Comparison of ENCODE assay signal across 9 mouse cellular contexts in genomic region chr6:33884141-33884683, GRCm38 (mm10).
"Had no signal": no experiment of that assay in that cellular context is flagged by ENCODE, and none has a peak within 500 bp of the region (broad histone marks: within the 10 kb centered on the region; RNA-seq: fewer than 3 reads in every experiment).

No protein-coding gene starts in this region.

- H3K9ac ChIP-seq: kidney, embryonic 15.5 days; limb, embryonic 13.5 days; liver, embryonic 12.5 days; midbrain, embryonic 15.5 days; neural tube, embryonic 12.5 days had no signal

- H3K36me3 ChIP-seq: kidney, embryonic 15.5 days; limb, embryonic 13.5 days; liver, embryonic 12.5 days; midbrain, embryonic 15.5 days; neural tube, embryonic 12.5 days had no signal

- ATAC-seq: liver, embryonic 12.5 days; midbrain, embryonic 15.5 days had no signal

- DNase-seq: kidney, postnatal 25 days; lung, postnatal 36 days; thymus, adult 18-20 months; thymus, postnatal 14 days had no signal

- H3K4me3 ChIP-seq: kidney, embryonic 15.5 days; limb, embryonic 13.5 days; liver, embryonic 12.5 days; midbrain, embryonic 15.5 days; neural tube, embryonic 12.5 days had no signal

- H3K4me1 ChIP-seq: kidney, embryonic 15.5 days; liver, embryonic 12.5 days; midbrain, embryonic 15.5 days; neural tube, embryonic 12.5 days had no signal

- H3K27ac ChIP-seq: kidney, embryonic 15.5 days; limb, embryonic 13.5 days; liver, embryonic 12.5 days; midbrain, embryonic 15.5 days; neural tube, embryonic 12.5 days had no signal

- H3K4me2 ChIP-seq: kidney, embryonic 15.5 days; limb, embryonic 13.5 days; liver, embryonic 12.5 days; midbrain, embryonic 15.5 days; neural tube, embryonic 12.5 days had no signal

- H3K27me3 ChIP-seq: kidney, embryonic 15.5 days; limb, embryonic 13.5 days; liver, embryonic 12.5 days; midbrain, embryonic 15.5 days; neural tube, embryonic 12.5 days had no signal

- H3K9me3 ChIP-seq: kidney, embryonic 15.5 days; limb, embryonic 13.5 days; liver, embryonic 12.5 days; midbrain, embryonic 15.5 days; neural tube, embryonic 12.5 days had no signal
